Mouse (Mus musculus) liver (tissue): ENCODE measurements around the gene Gm6460.
"Not testable (repeated sequence)": the region's sequence is repeated elsewhere in the genome, so short reads cannot be mapped to it uniquely, and the experiment has no call there.

Source experiments
- DNase-seq: peaks from one replicate; pipeline ENCODE4 v3.0.0-alpha.2; 2020; ENCODE audit warnings: mixed read lengths

The Gm6460 gene

DNA sequence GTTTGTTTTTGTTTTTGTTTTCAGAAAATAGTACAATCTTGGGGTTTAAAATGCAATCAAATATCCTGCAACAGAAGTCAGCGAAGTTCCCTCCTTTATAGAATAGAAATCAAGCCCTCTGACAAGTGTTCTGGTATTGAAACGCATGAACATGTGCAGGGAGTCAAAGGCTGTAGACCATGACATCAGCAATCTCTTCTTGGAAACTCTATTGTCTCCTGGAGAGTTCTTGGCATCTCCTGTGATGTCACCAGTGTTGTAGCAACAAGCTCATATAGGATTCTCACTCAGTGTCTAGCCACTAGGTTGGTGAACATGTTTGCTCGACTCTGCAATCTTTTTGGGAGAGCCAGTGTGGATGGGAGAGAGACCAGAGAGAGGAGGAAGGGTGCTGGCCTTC, at the start of gene Gm6460:
TSS of gene Gm6460 (plus strand) at position 301 of the 400 bp plus-strand sequence.
- DNase-seq = not testable (repeated sequence)
